Mouse (Mus musculus): ENCODE data around the gene Dcaf17. TPM values are rescaled to one million over a fixed set of nuclear protein-coding genes. Genes with fewer than 3 reads are reported as not detected.
A peak's percentile ranks its signal among the peaks of the same experiment; 100 is the strongest.

Gene Dcaf17
- 1 to 10 TPM; 4.4 to 7.5 TPM for total RNA-seq (2021)
- long read RNA-seq, experiment 1, full-length matches to known transcripts = 2 of 7 reads
- long read RNA-seq, experiment 1, partial matches to known transcripts = 1 of 7 reads
- long read RNA-seq, experiment 1, other reads (novel, unspliced or antisense) = 4 of 7 reads
- long read RNA-seq, experiment 2, full-length matches to known transcripts = 3 of 7 reads
- long read RNA-seq, experiment 2, partial matches to known transcripts = 2 of 7 reads
- long read RNA-seq, experiment 2, other reads (novel, unspliced or antisense) = 2 of 7 reads

- peak; percentile 90 for DNase-seq
Measured at GRCm38 (mm10) chr2:71055300-71056114, at the start of gene Dcaf17, which contains the start of gene Mettl8. Gene Dcaf17 (plus strand): TSS chr2:71055328. Gene Mettl8 (minus strand): TSS chr2:71055583.

- no peak for DNase-seq
Measured at GRCm38 (mm10) chr2:71011816-71012215, 43.3 kb upstream of the Dcaf17 start.

GRCm38 (mm10) chr2:71013521-71013920 lies 41.6 kb upstream of the Dcaf17 start:
- DNase-seq = no peak

GRCm38 (mm10) chr2:71019277-71019676 lies 35.9 kb upstream of the Dcaf17 start:
- peak; percentile 18 for DNase-seq

- no peak for DNase-seq
Measured at GRCm38 (mm10) chr2:71019704-71020375, 35.3 kb upstream of the Dcaf17 start.

GRCm38 (mm10) chr2:71020674-71021073 lies 34.5 kb upstream of the Dcaf17 start:
- DNase-seq = no peak

GRCm38 (mm10) chr2:71022991-71023390 lies 32.1 kb upstream of the Dcaf17 start:
- DNase-seq = no peak

GRCm38 (mm10) chr2:71023986-71024385 lies 31.1 kb upstream of the Dcaf17 start:
- DNase-seq = no peak

- DNase-seq = no peak
Measured at GRCm38 (mm10) chr2:71025576-71026315, 29.4 kb upstream of the Dcaf17 start.

GRCm38 (mm10) chr2:71026787-71027186 lies 28.3 kb upstream of the Dcaf17 start:
- DNase-seq = no peak

- DNase-seq = no peak
Measured at GRCm38 (mm10) chr2:71027631-71028030, 27.5 kb upstream of the Dcaf17 start.

- no peak for DNase-seq
Measured at GRCm38 (mm10) chr2:71030663-71031062, 24.5 kb upstream of the Dcaf17 start.

- DNase-seq = no peak
Measured at GRCm38 (mm10) chr2:71031973-71032794, 22.9 kb upstream of the Dcaf17 start.

GRCm38 (mm10) chr2:71033014-71033413 lies 22.1 kb upstream of the Dcaf17 start:
- DNase-seq = no peak

GRCm38 (mm10) chr2:71033987-71034386 lies 21.1 kb upstream of the Dcaf17 start:
- DNase-seq = no peak

GRCm38 (mm10) chr2:71037447-71037846 lies 17.7 kb upstream of the Dcaf17 start:
- DNase-seq = no peak

GRCm38 (mm10) chr2:71039522-71040121 lies 15.5 kb upstream of the Dcaf17 start:
- peak; percentile 82 for DNase-seq

- DNase-seq = no peak
Measured at GRCm38 (mm10) chr2:71046151-71046550, 9.0 kb upstream of the Dcaf17 start.

GRCm38 (mm10) chr2:71046751-71047320 lies 8.3 kb upstream of the Dcaf17 start:
- DNase-seq = no peak

GRCm38 (mm10) chr2:71048896-71049295 lies 6.2 kb upstream of the Dcaf17 start:
- DNase-seq = no peak
